Comparison of ENCODE assay signal across 25 mouse cellular contexts in genomic region chr12:83749186-83749585, GRCm38 (mm10). TPM values are rescaled to one million over a fixed set of nuclear protein-coding genes. Genes with fewer than 3 reads are reported as not detected.
A peak's percentile ranks its signal among the peaks of the same experiment; 100 is the strongest.
DNase-seq lines count a peak whose midpoint lies in the region; ATAC-seq lines count a peak whose summit lies in the region.
"Had no signal": no experiment of that assay in that cellular context is flagged by ENCODE, and none has a peak within 500 bp of the region (broad histone marks: within the 10 kb centered on the region; RNA-seq: fewer than 3 reads in every experiment).

No protein-coding gene starts in this region.

- peak; percentile 58 for DNase-seq in ES-CJ7 (ENCODE audit: low read depth, low spot score)
- peak; percentile 92 for DNase-seq in R1 (ENCODE audit: low read depth, low spot score)
- peak; percentile 83 for DNase-seq in ZHBTc4 (ENCODE audit: low read depth, low spot score)
- DNase-seq in adrenal gland, adult 8-10 months = no peak
- no peak for DNase-seq in right cerebral cortex, postnatal 10 days (ENCODE audit: low spot score in 2 of 2)
- DNase-seq: adrenal gland, adult 2 months; adrenal gland, postnatal 10 days; adrenal gland, postnatal 14 days; adrenal gland, postnatal 25 days; adrenal gland, postnatal 36 days; B cell, adult 2 months; cerebellum, adult 11 months; cerebellum, adult 11-12 months; cerebellum, adult 18-20 months; cerebellum, adult 2 months; cerebellum, adult 8-10 months; cerebellum, adult 9-10 months; cerebellum, adult 9-11 months had no signal

- WGBS in neural tube, embryonic 15.5 days = 57% methylated on average over 1 of the region's 1 CpGs

- no peaks in the 10 kb centered on the region for H3K27me3 ChIP-seq in neural tube, embryonic 15.5 days (replicated peaks)
- H3K27me3 ChIP-seq: CH12.LX, Patski had no signal

- H3K9ac ChIP-seq in neural tube, embryonic 15.5 days (replicated peaks) = no peak overlapping the region

- no peak overlapping the region for H3K4me3 ChIP-seq in neural tube, embryonic 15.5 days (replicated peaks)

- H3K4me2 ChIP-seq in neural tube, embryonic 15.5 days = no peak overlapping the region

- H3K9me3 ChIP-seq in neural tube, embryonic 15.5 days (replicated peaks) = no peaks in the 10 kb centered on the region
- H3K9me3 ChIP-seq: G1E had no signal

- ATAC-seq in neural tube, embryonic 15.5 days (ENCODE audit: low FRiP score) = no peak
- ATAC-seq: activated CD4-positive, CD25-positive, alpha-beta regulatory T cell, adult 4 months; CD4-positive, CD25-positive, alpha-beta regulatory T cell, adult 4 months; Patski had no signal

- H3K36me3 ChIP-seq in neural tube, embryonic 15.5 days = no peaks in the 10 kb centered on the region
- H3K36me3 ChIP-seq: G1E had no signal

- H3K4me1 ChIP-seq in neural tube, embryonic 15.5 days = peaks cover 4% of the 10 kb centered on the region; the same call in 1 of the 2 replicates

- no peak overlapping the region for H3K27ac ChIP-seq in neural tube, embryonic 15.5 days (replicated peaks)

RNA-seq across cellular contexts. Expression of gene Papln, which starts 14.2 kb away (rescaled TPM):
- total RNA-seq in adrenal gland, adult 8-10 months (2022) = 1 to 10 TPM; 2.4 to 4.1 (median 3.2) TPM
- polyA plus RNA-seq in neural tube, embryonic 15.5 days (2015; fragmentation: Nextera tagmentation; extraction: Ambion mirVana) = 0.23 and 0.43 TPM in 2 replicates
- polyA plus RNA-seq: activated CD4-positive, CD25-positive, alpha-beta regulatory T cell, adult 4 months; C2C12; CD4-positive, CD25-positive, alpha-beta regulatory T cell, adult 4 months had no signal

Comparison
In these comparisons a context has a peak if more than half of its experiments do, and no peak if none do; other contexts are left out.
1. DNase-seq: peak in ES-CJ7 (single experiment), R1 (single experiment) and ZHBTc4 (single experiment); none in adrenal gland, adult 8-10 months (single experiment) and right cerebral cortex, postnatal 10 days (0 of 2).